23 mouse cellular contexts compared by ENCODE assay signal in genomic region chr2:180053001-180053400, GRCm38 (mm10). TPM values are rescaled to one million over a fixed set of nuclear protein-coding genes. Genes with fewer than 3 reads are reported as not detected.
"Had no signal": no experiment of that assay in that cellular context is flagged by ENCODE, and none has a peak within 500 bp of the region (broad histone marks: within the 10 kb centered on the region; RNA-seq: fewer than 3 reads in every experiment).

No protein-coding gene starts in this region.

- ATAC-seq: intestine, embryonic 15.5 days had no signal

- DNase-seq: left cerebral cortex, postnatal 4 days; liver, embryonic 13.5 days; lung, adult 2 months; lung, postnatal 14 days; lung, postnatal 4 days; midbrain, embryonic 14.5 days; right cerebral cortex, adult 18-20 months; right cerebral cortex, postnatal 14 days; right cerebral cortex, postnatal 4 days; thymus, adult 2 months; thymus, postnatal 14 days; thymus, postnatal 4 days had no signal

- H3K4me1 ChIP-seq: intestine, embryonic 15.5 days; limb, embryonic 12.5 days; neural tube, embryonic 12.5 days had no signal

- H3K4me2 ChIP-seq: intestine, embryonic 15.5 days; limb, embryonic 12.5 days; limb, embryonic 15.5 days; liver, embryonic 13.5 days; midbrain, embryonic 11.5 days; neural tube, embryonic 12.5 days; neural tube, embryonic 15.5 days had no signal

- H3K9me3 ChIP-seq: intestine, embryonic 15.5 days; limb, embryonic 12.5 days; limb, embryonic 15.5 days; liver, embryonic 13.5 days; neural tube, embryonic 12.5 days; neural tube, embryonic 15.5 days had no signal

- H3K9ac ChIP-seq: intestine, embryonic 15.5 days; limb, embryonic 12.5 days; limb, embryonic 15.5 days; liver, embryonic 13.5 days; neural tube, embryonic 12.5 days; neural tube, embryonic 15.5 days had no signal

- H3K4me3 ChIP-seq: intestine, embryonic 15.5 days; limb, embryonic 12.5 days; limb, embryonic 15.5 days; liver, embryonic 13.5 days; neural tube, embryonic 12.5 days; neural tube, embryonic 15.5 days had no signal

- H3K27ac ChIP-seq: intestine, embryonic 15.5 days; kidney, postnatal 0 days; limb, embryonic 12.5 days; limb, embryonic 15.5 days; liver, embryonic 13.5 days; neural tube, embryonic 12.5 days; neural tube, embryonic 15.5 days; stomach, postnatal 0 days had no signal

- H3K27me3 ChIP-seq: intestine, embryonic 15.5 days; limb, embryonic 12.5 days; limb, embryonic 15.5 days; liver, embryonic 13.5 days; neural tube, embryonic 12.5 days; neural tube, embryonic 15.5 days had no signal

RNA-seq across cellular contexts. Expression of gene Hrh3, which starts 51.3 kb away (rescaled TPM):
- polyA plus RNA-seq: kidney, postnatal 0 days; limb, embryonic 15.5 days; liver, embryonic 13.5 days; liver, embryonic 16.5 days; lung, embryonic 16.5 days; stomach, embryonic 14.5 days; stomach, postnatal 0 days had no signal
